Mouse (Mus musculus) small intestine, adult 2 months (tissue): ENCODE measurements around the gene Pabpn1l.

Source experiments
- CTCF ChIP-seq: fragments of 200-500 bp; IDR thresholded peaks from 2 replicates; pipeline ENCODE4 v1.5.1; 2012; ENCODE audit warnings: low read depth, mild to moderate bottlenecking, control low read depth, inconsistent platforms, low read length, moderate library complexity, mixed read lengths; ENCODE audit not compliant: insufficient replicate concordance, insufficient read length; ENCODE audit errors: extremely low read depth
- POLR2A ChIP-seq: fragments of 200-500 bp; IDR thresholded peaks from 2 replicates; pipeline ENCODE4 v1.6.1; 2012; ENCODE audit warnings: low read depth, mild to moderate bottlenecking, control low read depth, inconsistent platforms, low read length, moderate library complexity

DNA sequence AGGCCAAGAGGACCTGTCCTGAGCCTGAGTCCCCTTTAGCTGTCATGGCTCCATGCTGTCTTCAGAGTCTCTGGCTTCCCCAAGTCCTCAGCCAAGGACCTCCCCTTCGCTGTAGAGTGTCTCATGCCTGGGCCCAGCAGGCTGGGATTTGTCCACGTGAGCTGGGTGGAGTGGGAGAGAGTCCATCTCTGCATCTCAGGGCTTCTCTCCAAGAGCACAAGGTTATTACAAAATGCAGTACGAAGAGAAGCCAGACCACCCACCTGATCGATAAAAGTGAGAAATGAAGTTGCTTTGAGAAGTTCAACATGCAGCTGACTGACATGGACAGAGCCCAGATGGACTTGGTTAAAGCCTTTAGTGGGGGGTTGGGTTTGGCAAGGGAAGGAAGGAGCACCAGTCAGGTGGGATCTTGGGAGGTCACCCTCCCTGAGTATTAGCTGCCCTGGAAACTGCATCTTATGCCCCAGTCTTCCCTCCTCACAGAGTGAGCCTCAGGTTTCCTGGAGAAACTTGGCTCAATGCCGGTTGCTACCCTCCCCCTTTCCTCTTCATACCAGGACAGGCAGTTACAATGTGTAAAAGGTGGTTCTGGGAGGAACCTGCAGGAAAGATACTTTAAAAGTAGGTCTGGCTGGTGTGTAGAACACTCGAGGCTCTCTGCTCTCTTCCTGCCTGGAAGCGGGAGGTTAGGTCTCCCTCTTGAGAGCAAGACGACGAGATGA, 6.2 kb downstream of the Pabpn1l start:
- TF ChIP-seq CTCF (no peak), POLR2A (no peak)
